Mouse (Mus musculus) CH12F3 (cell line): ENCODE results near the gene Ucn2.

Source experiments
- in situ Hi-C: fragments of 300-500 bp; cut with MboI; formaldehyde crosslinking; loops from 2 replicates; pipeline ENCODE4 v1.14.3; 2020; ENCODE audit warnings: low sequenced_read_pairs

Ucn2 gene

GRCm38 (mm10) chr9:109028421-109028820, 42.6 kb downstream of the Ucn2 start:
- in situ Hi-C loops: no loop called here

DNA sequence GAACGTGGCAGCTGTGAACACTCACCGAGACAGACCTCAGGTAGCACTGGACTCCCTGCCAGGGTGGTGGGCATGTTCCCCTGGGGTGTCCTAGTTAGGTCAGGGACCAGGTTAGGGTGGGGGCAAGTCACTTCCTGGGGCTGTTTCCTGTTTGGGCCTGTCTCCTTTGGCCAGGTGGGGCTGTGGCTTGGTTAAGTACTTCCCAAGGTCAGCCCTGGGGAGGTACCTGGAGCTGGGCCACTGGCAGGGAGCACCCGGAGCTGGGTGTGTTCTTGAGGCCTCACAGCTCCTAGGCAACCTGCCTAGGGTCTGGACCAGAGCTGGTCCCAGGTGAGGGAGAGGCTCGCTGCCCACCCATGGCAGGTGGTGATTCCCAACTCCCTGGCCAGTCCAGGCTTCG, 43.1 kb downstream of the Ucn2 start:
- in situ Hi-C loops: no loop called here

DNA sequence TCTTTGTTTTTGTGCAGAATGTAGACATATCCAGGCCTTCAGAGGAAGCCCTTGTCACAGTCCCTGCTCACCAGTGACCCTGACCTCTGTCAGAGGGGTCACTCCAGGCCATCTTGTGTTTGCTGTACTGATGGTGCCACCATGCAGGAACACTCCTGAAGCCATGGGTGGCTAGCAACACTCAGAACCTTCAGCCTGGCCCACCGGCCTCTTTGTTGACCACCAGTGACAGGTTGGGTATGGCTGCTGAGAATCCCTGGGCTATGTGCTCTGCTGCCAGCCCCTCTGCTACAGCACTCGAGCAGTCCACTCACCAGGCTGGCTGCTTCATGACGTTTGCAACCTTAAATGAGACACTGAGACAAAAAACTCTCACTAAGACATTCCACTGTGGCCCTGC, 44.5 kb downstream of the Ucn2 start:
- in situ Hi-C loops: no loop called here

DNA sequence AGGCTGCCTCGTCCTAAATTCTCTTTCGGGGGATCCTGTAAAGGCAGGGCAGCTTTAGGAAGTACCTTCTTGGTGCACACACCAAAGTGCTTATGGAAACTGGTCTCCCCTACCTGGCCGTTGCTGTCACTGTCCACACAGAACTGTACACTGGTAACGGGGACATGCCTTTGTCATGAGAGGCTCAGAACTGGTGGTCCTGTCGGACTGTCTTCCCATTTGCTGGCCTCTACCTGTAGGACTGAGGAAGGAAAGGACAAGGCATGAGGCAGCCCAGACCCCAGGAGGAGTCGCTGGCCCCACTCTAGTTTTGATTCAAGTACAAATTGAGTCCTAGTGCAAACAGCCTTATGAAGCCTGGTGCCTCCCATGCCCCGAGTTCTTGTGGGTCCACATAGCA, 45.2 kb downstream of the Ucn2 start:
- in situ Hi-C loops: no loop called here

GRCm38 (mm10) chr9:109031686-109032085, 45.9 kb downstream of the Ucn2 start:
- in situ Hi-C loops: no loop called here

DNA sequence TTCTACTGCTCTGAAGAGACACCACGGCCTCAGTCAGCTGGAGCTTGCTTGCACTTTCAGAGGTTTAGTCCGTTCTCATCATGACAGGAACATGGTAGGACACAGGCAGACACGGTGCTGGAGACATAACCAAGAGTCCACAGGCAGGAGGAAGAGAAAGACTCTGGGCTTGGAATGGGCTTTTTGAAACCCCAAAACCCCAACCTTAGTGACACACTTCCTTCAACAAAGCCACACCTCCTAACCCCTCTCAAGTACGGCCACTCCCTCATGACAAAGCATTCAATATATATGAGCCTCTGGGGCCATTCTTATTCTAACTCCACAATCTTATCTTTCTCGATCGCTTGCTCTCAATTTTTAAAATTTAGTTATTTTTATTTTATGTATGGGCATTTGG, 46.6 kb downstream of the Ucn2 start:
- in situ Hi-C loops: no loop called here
